Mouse (Mus musculus) hindbrain, embryonic 12.5 days (tissue): ENCODE data around the gene Limch1. TPM values are rescaled to one million over a fixed set of nuclear protein-coding genes. Genes with fewer than 3 reads are reported as not detected.

ENCODE experiments used
- ATAC-seq: fragments of 200-750 bp; cut with Nextera tagmentation; 2 replicates; pipeline ENCODE4 v1.8.0; 2017; ENCODE audit warnings: moderate TSS enrichment; ENCODE audit not compliant: low FRiP score
- H3K27ac ChIP-seq: fragments of 300-500 bp; sonication (generic); 2 replicates; pipeline ENCODE4 v1.5.1; 2016; ENCODE audit warnings: mild to moderate bottlenecking
- H3K27me3 ChIP-seq: fragments of 300-500 bp; sonication (generic); 2 replicates; pipeline ENCODE4 v1.6.1; 2016; ENCODE audit warnings: mild to moderate bottlenecking
- H3K36me3 ChIP-seq: fragments of 300-500 bp; sonication (generic); 2 replicates; pipeline ENCODE4 v1.6.1; 2016; ENCODE audit warnings: mild to moderate bottlenecking
- H3K4me1 ChIP-seq: fragments of 300-500 bp; sonication (generic); 2 replicates; pipeline ENCODE4 v1.6.1; 2016
- H3K4me2 ChIP-seq: fragments of 300-500 bp; sonication (generic); replicated peaks from 2 replicates; pipeline ENCODE4 v1.6.1; 2016; ENCODE audit warnings: mild to moderate bottlenecking
- H3K4me3 ChIP-seq: fragments of 300-500 bp; sonication (generic); 2 replicates; pipeline ENCODE4 v1.5.1; 2016; ENCODE audit warnings: mild to moderate bottlenecking
- H3K9ac ChIP-seq: fragments of 300-500 bp; sonication (generic); 2 replicates; pipeline ENCODE4 v1.6.1; 2016; ENCODE audit warnings: mild to moderate bottlenecking, moderate library complexity
- H3K9me3 ChIP-seq: fragments of 300-500 bp; sonication (generic); replicated peaks from 2 replicates; pipeline ENCODE4 v1.6.1; 2016; ENCODE audit warnings: mild to moderate bottlenecking
- WGBS: fragments of 180-500 bp; shearing (Covaris S2); methylation state at CpG from one replicate; pipeline ENCODE4 v1.1.7; 2016; 5-methylcytosine and 5-hydroxymethylcytosine counted together
- polyA plus RNA-seq: library from polyadenylated mRNA; unstranded; fragments of >200 nt; fragmentation: Nextera tagmentation; extraction: Ambion mirVana; gene quantifications from 2 replicates; pipeline ENCODE4 v1.2.1, GENCODE M21; 2016

Gene Limch1
- polyA plus RNA-seq, 1 experiment from 2014 or later: 64.9 TPM

DNA sequence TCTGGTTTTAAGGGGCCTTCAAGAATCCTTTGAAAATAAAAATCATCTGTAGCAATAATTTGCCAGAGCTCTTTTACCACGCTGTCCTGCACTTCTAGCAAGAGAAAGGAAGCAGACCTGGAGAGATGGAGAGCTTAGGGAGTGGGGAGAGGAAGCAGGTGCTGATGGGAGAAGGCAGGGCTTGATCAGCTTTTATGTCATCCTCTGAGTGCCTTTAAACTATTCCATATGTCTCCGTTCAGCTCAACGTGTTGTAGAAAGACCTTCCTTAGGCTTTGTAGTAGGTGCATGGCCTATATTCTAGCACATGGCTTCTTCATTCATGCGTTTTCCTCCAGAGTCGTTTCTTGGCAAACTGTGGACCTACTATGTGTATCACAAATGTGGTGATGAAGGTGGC is 237.5 kb downstream of the Limch1 start:
- Histone ChIP-seq H3K27me3 (no peaks in the 10 kb centered on the region), H3K36me3 (peaks cover 8% of the 10 kb centered on the region; the same call in 1 of the 2 replicates), H3K27ac (no peak overlapping the region), H3K9ac (no peak overlapping the region), H3K4me3 (no peak overlapping the region), H3K4me1 (peaks cover 15% of the 10 kb centered on the region; the same call in 1 of the 2 replicates), H3K4me2 (no peak overlapping the region), H3K9me3 (no peaks in the 10 kb centered on the region)
- 76% methylated on average over 5 of the region's 5 CpGs for WGBS
- no peak for ATAC-seq

DNA sequence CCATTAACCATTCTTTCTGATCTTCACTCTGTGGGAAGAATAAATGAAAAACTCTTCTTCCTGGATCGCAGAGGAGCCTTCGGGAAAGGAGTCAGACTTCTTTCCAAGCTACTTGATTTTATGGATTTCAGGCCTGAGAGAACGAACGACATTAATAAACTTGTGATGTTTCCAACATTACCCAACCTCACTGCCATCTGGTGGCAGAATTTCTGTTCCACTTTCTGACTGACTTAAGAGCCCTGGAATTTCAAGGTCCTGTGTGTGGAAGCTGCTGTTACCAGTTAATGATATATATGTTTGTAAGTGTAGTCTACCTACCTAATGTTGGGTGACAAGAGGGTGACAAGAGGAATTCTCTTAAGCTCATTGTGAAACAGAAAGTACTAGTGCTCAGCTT is 243.3 kb downstream of the Limch1 start:
- Histone ChIP-seq H3K27ac (no peak overlapping the region), H3K27me3 (no peaks in the 10 kb centered on the region), H3K9ac (no peak overlapping the region), H3K9me3 (no peaks in the 10 kb centered on the region), H3K36me3 (peaks cover 8% of the 10 kb centered on the region; the same call in 1 of the 2 replicates), H3K4me3 (no peak overlapping the region), H3K4me1 (peaks cover 10% of the 10 kb centered on the region), H3K4me2 (no peak overlapping the region)
- ATAC-seq: no peak
- WGBS: 85% methylated on average over 4 of the region's 4 CpGs

DNA sequence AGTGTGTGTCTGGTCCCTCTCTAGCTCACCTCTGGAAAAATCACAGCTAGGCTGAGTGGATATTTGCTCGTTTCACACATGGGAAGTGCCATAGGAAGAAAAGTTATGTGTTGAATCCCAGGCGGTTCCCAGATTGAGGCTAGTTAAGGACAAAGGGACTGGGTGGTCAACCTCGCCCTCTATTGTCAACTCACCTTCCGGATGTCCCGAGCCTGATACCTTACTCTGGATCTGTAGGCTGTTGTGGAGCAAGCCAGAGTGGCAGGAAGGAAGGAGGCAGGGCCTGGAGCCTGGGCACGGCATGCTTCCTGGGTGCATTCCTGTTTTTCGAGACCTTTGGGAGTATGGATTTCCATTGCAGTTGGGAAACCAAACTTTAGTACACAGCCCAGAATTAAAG is 243.9 kb downstream of the Limch1 start:
- ATAC-seq: no peak
- peaks cover 10% of the 10 kb centered on the region for H3K4me1 ChIP-seq
- H3K4me2 ChIP-seq: no peak overlapping the region
- no peaks in the 10 kb centered on the region for H3K9me3 ChIP-seq
- no peaks in the 10 kb centered on the region for H3K27me3 ChIP-seq
- no peak overlapping the region for H3K27ac ChIP-seq
- H3K36me3 ChIP-seq: peaks cover 8% of the 10 kb centered on the region; the same call in 1 of the 2 replicates
- WGBS: 85% methylated on average over 7 of the region's 7 CpGs
- H3K4me3 ChIP-seq: no peak overlapping the region
- no peak overlapping the region for H3K9ac ChIP-seq

DNA sequence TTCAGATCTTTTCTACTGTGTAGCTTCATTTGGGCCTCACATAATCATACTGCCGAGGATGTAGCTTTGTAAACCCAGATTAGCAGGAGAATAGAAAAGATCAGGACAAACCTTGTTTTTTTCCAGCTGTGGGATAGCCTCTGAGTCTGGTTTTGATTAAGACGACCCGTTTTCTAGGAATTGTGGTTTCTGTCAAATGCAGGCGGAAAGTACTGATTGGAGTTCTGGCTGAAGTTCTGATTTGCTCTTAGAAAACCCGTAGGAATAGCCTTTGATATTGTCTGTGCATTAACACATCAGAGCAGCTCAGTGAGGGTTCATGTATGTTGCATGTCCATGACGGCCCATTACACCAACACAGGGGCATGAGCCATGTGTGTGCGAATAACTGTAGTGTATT is 246.8 kb downstream of the Limch1 start:
- Histone ChIP-seq H3K9me3 (no peaks in the 10 kb centered on the region), H3K4me1 (peaks cover 26% of the 10 kb centered on the region), H3K4me3 (no peak overlapping the region), H3K4me2 (no peak overlapping the region), H3K36me3 (no peaks in the 10 kb centered on the region), H3K27me3 (no peaks in the 10 kb centered on the region), H3K27ac (0 out of 2 replicates have a peak overlapping the region, but pooled peaks have one; percentile 48), H3K9ac (no peak overlapping the region)
- 75% methylated on average over 7 of the region's 7 CpGs for WGBS
- ATAC-seq: no peak

- H3K36me3 ChIP-seq: no peaks in the 10 kb centered on the region
- no peak overlapping the region for H3K9ac ChIP-seq
- H3K4me2 ChIP-seq: no peak overlapping the region
- H3K9me3 ChIP-seq: no peaks in the 10 kb centered on the region
- WGBS: 44% methylated on average over 11 of the region's 11 CpGs
- H3K27ac ChIP-seq: peak overlapping the region; percentile 48
- peaks cover 27% of the 10 kb centered on the region for H3K4me1 ChIP-seq
- H3K4me3 ChIP-seq: no peak overlapping the region
- ATAC-seq: no peak
- H3K27me3 ChIP-seq: no peaks in the 10 kb centered on the region
Observed at GRCm38 (mm10) chr5:66993076-66993475, 247.4 kb downstream of the Limch1 start.

DNA sequence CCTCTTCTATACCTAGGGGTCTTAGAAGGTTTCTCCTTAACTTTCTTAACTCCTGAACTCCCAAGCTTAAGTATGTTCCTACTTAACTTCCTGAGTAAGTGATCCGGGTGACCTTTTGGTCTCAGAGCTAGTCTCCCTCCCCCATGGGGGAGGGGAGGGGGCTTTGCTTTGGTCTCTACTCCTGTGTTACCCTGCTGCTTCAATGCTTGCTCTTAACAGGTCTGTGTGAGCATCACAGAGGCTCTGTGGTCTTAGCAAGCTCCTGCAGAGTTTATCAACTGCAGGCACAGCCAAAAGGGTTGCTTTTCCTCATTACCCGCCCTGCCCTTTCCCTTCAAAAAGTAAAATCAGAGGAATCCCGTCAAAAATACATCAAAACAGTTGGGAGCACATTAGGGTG is 250.5 kb downstream of the Limch1 start:
- 14% methylated on average over 3 of the region's 3 CpGs for WGBS
- H3K9ac ChIP-seq: no peak overlapping the region

DNA sequence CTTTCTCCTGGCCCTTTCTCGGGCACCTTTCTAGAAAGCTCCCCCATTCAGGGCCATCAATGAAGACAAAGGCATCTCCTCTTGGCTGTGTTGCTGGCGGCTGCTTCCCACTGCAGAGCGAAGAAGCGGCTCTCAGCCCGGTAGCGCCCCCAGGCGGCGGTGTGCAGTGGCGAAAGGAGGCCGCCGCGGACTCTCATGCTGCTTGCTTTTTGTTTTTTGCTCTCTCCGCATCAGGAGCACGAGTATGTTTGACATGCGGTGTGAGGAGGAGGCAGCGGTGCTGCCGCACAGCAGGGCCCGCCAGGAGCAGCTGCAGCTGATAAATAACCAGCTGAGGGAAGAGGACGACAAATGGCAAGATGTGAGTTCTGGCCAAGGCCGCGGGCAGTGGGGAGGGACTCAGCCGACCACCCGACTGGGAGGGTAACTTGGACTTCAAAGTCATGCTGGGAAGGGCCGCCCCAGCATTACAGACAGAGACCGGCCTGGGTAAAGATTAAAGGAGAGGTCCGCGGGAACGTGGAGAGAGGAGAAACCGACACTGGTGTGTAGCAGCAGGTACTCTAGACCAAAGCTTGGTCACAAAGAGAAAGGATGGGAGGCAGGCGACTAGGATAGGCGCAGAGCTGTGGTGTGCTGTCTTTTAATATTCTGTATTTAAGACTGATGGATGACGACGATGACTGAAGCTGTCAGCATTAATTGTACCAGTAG is 251.4 kb downstream of the Limch1 start:
- H3K4me1 ChIP-seq: peaks cover 27% of the 10 kb centered on the region
- peak; percentile 91 for ATAC-seq
- peak overlapping the region; percentile 45 for H3K27ac ChIP-seq
- peak overlapping the region; percentile 51 for H3K9ac ChIP-seq
- no peaks in the 10 kb centered on the region for H3K9me3 ChIP-seq
- H3K4me3 ChIP-seq: peak overlapping the region; percentile 30
- peaks cover 10% of the 10 kb centered on the region; the same call in 1 of the 2 replicates for H3K36me3 ChIP-seq
- no peaks in the 10 kb centered on the region for H3K27me3 ChIP-seq
- H3K4me2 ChIP-seq: peak overlapping the region; percentile 52
- 2% methylated on average over 33 of the region's 33 CpGs for WGBS

More for the DNA sequence above, 250.5 kb downstream of the Limch1 start:
- H3K4me1 ChIP-seq: peaks cover 27% of the 10 kb centered on the region
- no peaks in the 10 kb centered on the region for H3K27me3 ChIP-seq
- no peak overlapping the region; the same call in 1 of the 2 replicates for H3K27ac ChIP-seq
- ATAC-seq: no peak
- no peak overlapping the region for H3K4me2 ChIP-seq
- no peak overlapping the region for H3K4me3 ChIP-seq
- H3K9me3 ChIP-seq: no peaks in the 10 kb centered on the region
- peaks cover 9% of the 10 kb centered on the region; the same call in 1 of the 2 replicates for H3K36me3 ChIP-seq

- peak; percentile 23; the same call in 1 of the 2 replicates for ATAC-seq
Observed at GRCm38 (mm10) chr5:66997600-66997930, 251.9 kb downstream of the Limch1 start.

GRCm38 (mm10) chr5:66998341-66998740 is 252.7 kb downstream of the Limch1 start:
- no peaks in the 10 kb centered on the region for H3K9me3 ChIP-seq
- WGBS: 83% methylated on average over 6 of the region's 6 CpGs
- H3K4me3 ChIP-seq: no peak overlapping the region
- no peaks in the 10 kb centered on the region for H3K27me3 ChIP-seq
- no peak overlapping the region for H3K27ac ChIP-seq
- H3K36me3 ChIP-seq: peaks cover 19% of the 10 kb centered on the region
- H3K4me1 ChIP-seq: peaks cover 23% of the 10 kb centered on the region
- H3K4me2 ChIP-seq: no peak overlapping the region
- no peak for ATAC-seq
- H3K9ac ChIP-seq: no peak overlapping the region

More at GRCm38 (mm10) chr5:66997600-66997930, 251.9 kb downstream of the Limch1 start:
- H3K27ac ChIP-seq: 0 out of 2 replicates have a peak overlapping the region, but pooled peaks have one; percentile 45
- peak overlapping the region; percentile 51; the same call in 1 of the 2 replicates for H3K9ac ChIP-seq
- 15% methylated on average over 7 of the region's 7 CpGs for WGBS
- H3K27me3 ChIP-seq: no peaks in the 10 kb centered on the region
- H3K4me3 ChIP-seq: peak overlapping the region; percentile 30
- H3K4me1 ChIP-seq: peaks cover 27% of the 10 kb centered on the region
- peaks cover 15% of the 10 kb centered on the region for H3K36me3 ChIP-seq
- H3K9me3 ChIP-seq: no peaks in the 10 kb centered on the region
- H3K4me2 ChIP-seq: peak overlapping the region; percentile 52

GRCm38 (mm10) chr5:67002346-67002745 is 256.7 kb downstream of the Limch1 start:
- H3K9me3 ChIP-seq: no peaks in the 10 kb centered on the region
- no peak overlapping the region for H3K27ac ChIP-seq
- ATAC-seq: no peak
- H3K36me3 ChIP-seq: peaks cover 25% of the 10 kb centered on the region
- H3K27me3 ChIP-seq: no peaks in the 10 kb centered on the region
- H3K4me3 ChIP-seq: no peak overlapping the region
- H3K4me1 ChIP-seq: peaks cover 6% of the 10 kb centered on the region; the same call in 1 of the 2 replicates
- 91% methylated on average over 6 of the region's 6 CpGs for WGBS
- no peak overlapping the region for H3K4me2 ChIP-seq
- no peak overlapping the region for H3K9ac ChIP-seq

- no peak for ATAC-seq
- Histone ChIP-seq H3K36me3 (peaks cover 26% of the 10 kb centered on the region), H3K9me3 (no peaks in the 10 kb centered on the region), H3K27me3 (no peaks in the 10 kb centered on the region), H3K4me1 (no peaks in the 10 kb centered on the region), H3K4me2 (no peak overlapping the region), H3K9ac (no peak overlapping the region), H3K4me3 (no peak overlapping the region), H3K27ac (no peak overlapping the region)
- 72% methylated on average over 11 of the region's 11 CpGs for WGBS
Observed at GRCm38 (mm10) chr5:67004619-67005018, 259.0 kb downstream of the Limch1 start.

GRCm38 (mm10) chr5:67011043-67011870 is 265.6 kb downstream of the Limch1 start:
- no peak overlapping the region for H3K9ac ChIP-seq

More at GRCm38 (mm10) chr5:67011043-67011870, 265.6 kb downstream of the Limch1 start:
- Histone ChIP-seq H3K36me3 (peaks cover 15% of the 10 kb centered on the region), H3K4me1 (0 out of 2 replicates have a peak, but pooled peaks cover 3% of the 10 kb centered on the region), H3K4me2 (no peak overlapping the region), H3K27me3 (no peaks in the 10 kb centered on the region), H3K4me3 (no peak overlapping the region), H3K9me3 (no peaks in the 10 kb centered on the region), H3K27ac (no peak overlapping the region)
- 92% methylated on average over 16 of the region's 16 CpGs for WGBS
- ATAC-seq: no peak
